Comparison of ENCODE assay signal across 8 mouse cellular contexts in genomic region chr14:46387821-46388481, GRCm38 (mm10). TPM values are rescaled to one million over a fixed set of nuclear protein-coding genes. Genes with fewer than 3 reads are reported as not detected.
DNase-seq lines count a peak whose midpoint lies in the region; ATAC-seq lines count a peak whose summit lies in the region.

No protein-coding gene starts in this region.

- peaks cover 6% of the 10 kb centered on the region; the same call in 1 of the 2 replicates for H3K4me1 ChIP-seq in embryonic facial prominence, embryonic 14.5 days (ENCODE audit: control insufficient read depth, insufficient read depth, low read length)
- peaks cover 55% of the 10 kb centered on the region for H3K4me1 ChIP-seq in midbrain, embryonic 10.5 days

- peak overlapping the region; percentile 75 for H3K4me2 ChIP-seq in embryonic facial prominence, embryonic 14.5 days (ENCODE audit: low read depth, low read length)

- intact Hi-C loops in heart, postnatal 14 days (cut with DNase I): loop anchor here (2.0 to 10.0 kb wide), 9 partner anchors 71 to 511 kb away; no protein-coding TSS in a partner anchor
- intact Hi-C loops in left cerebral cortex, postnatal 25 days (cut with DNase I): loop anchor here (5.0 kb wide), 2 partner anchors 81 to 396 kb away; no protein-coding TSS in a partner anchor

- peaks cover 13% of the 10 kb centered on the region for H3K36me3 ChIP-seq in embryonic facial prominence, embryonic 14.5 days (ENCODE audit: control insufficient read depth, insufficient read depth, low read length)
- H3K36me3 ChIP-seq in midbrain, embryonic 10.5 days: peaks cover 3% of the 10 kb centered on the region; the same call in 1 of the 2 replicates

- WGBS in embryonic facial prominence, embryonic 14.5 days: 1% methylated on average over 38 of the region's 41 CpGs
- WGBS in midbrain, embryonic 10.5 days: under 1% methylated on average over 41 of the region's 41 CpGs

- no peaks in the 10 kb centered on the region for H3K9me3 ChIP-seq in embryonic facial prominence, embryonic 14.5 days (ENCODE audit: control insufficient read depth, low read length)
- H3K9me3 ChIP-seq in midbrain, embryonic 10.5 days (replicated peaks): no peaks in the 10 kb centered on the region

- H3K27ac ChIP-seq in embryonic facial prominence, embryonic 14.5 days (replicated peaks; ENCODE audit: low read depth, low read length): peak overlapping the region; percentile 91
- peak overlapping the region; percentile 74 for H3K27ac ChIP-seq in midbrain, embryonic 10.5 days (replicated peaks)

- H3K27me3 ChIP-seq in embryonic facial prominence, embryonic 14.5 days (replicated peaks; ENCODE audit: control insufficient read depth, insufficient read depth, low read length): peaks cover 30% of the 10 kb centered on the region
- H3K27me3 ChIP-seq in midbrain, embryonic 10.5 days (ENCODE audit: low read depth, poor library complexity, severe bottlenecking): peaks cover 99% of the 10 kb centered on the region

- DNase-seq in heart, adult 11 months: peak; percentile 97
- no peak for DNase-seq in heart, adult 8-10 months (ENCODE audit: low spot score)
- DNase-seq in embryonic facial prominence, embryonic 14.5 days (ENCODE audit: low spot score): peak; percentile 75
- peak; percentile 59 to 71 for DNase-seq in heart, postnatal 14 days
- peak; percentile 79 to 87 for DNase-seq in kidney, postnatal 4 days
- peak; percentile 74 for DNase-seq in midbrain, embryonic 10.5 days (ENCODE audit: low spot score)
- no peak for DNase-seq in left cerebral cortex, postnatal 25 days (ENCODE audit: low spot score in 2 of 2)
- no peak for DNase-seq in right cerebral cortex, adult 18-20 months

- peak overlapping the region; percentile 62 for H3K4me3 ChIP-seq in embryonic facial prominence, embryonic 14.5 days (ENCODE audit: low read depth, low read length)
- peak overlapping the region; percentile 63 for H3K4me3 ChIP-seq in midbrain, embryonic 10.5 days

- ATAC-seq in embryonic facial prominence, embryonic 14.5 days (ENCODE audit: low read depth): peak; percentile 23; the same call in 1 of the 2 replicates

- H3K9ac ChIP-seq in embryonic facial prominence, embryonic 14.5 days (ENCODE audit: low read depth, low read length): peak overlapping the region; percentile 67

RNA-seq across cellular contexts. Expression of gene Bmp4, which starts 2.5 kb away (rescaled TPM):
- 10 to 100 TPM in 2 of 4 experiments, 1 to 10 TPM in 2; 8.0 to 15.1 (median 10.1) TPM for total RNA-seq in heart, adult 8-10 months (2022)
- 12.3 and 16.4 TPM in 2 replicates for polyA plus RNA-seq in embryonic facial prominence, embryonic 14.5 days (2014; fragmentation: Nextera tagmentation; extraction: Ambion mirVana)
- 10 to 100 TPM; 12.1 to 15.4 TPM for total RNA-seq in heart, postnatal 14 days (2021)
- 9.5 and 10.8 TPM in 2 replicates for polyA plus RNA-seq in midbrain, embryonic 10.5 days (2016; fragmentation: Nextera tagmentation; extraction: Ambion mirVana)
- total RNA-seq in left cerebral cortex, postnatal 25 days (2021): 1 to 10 TPM; 7.1 to 8.5 TPM

RNA-seq across cellular contexts. Expression of gene Gm15217, which starts 8.7 kb away (rescaled TPM):
- not detected for total RNA-seq in heart, adult 8-10 months (2022)
- polyA plus RNA-seq in embryonic facial prominence, embryonic 14.5 days (2014; fragmentation: Nextera tagmentation; extraction: Ambion mirVana): not detected in 2 replicates
- total RNA-seq in heart, postnatal 14 days (2021): not detected
- not detected in 2 replicates for polyA plus RNA-seq in midbrain, embryonic 10.5 days (2016; fragmentation: Nextera tagmentation; extraction: Ambion mirVana)
- not detected for total RNA-seq in left cerebral cortex, postnatal 25 days (2021)

Comparison
In these comparisons a context has a peak if more than half of its experiments do, and no peak if none do; other contexts are left out.
1. DNase-seq: peak in heart, adult 11 months (single experiment), embryonic facial prominence, embryonic 14.5 days (single experiment), heart, postnatal 14 days (2 of 2), kidney, postnatal 4 days (2 of 2) and midbrain, embryonic 10.5 days (single experiment); none in heart, adult 8-10 months (single experiment), left cerebral cortex, postnatal 25 days (0 of 2) and right cerebral cortex, adult 18-20 months (single experiment).